Mouse (Mus musculus) kidney, adult 11 months (tissue): Measurements from ENCODE around the gene Cdc25b.

Source experiments
- DNase-seq: peaks from one replicate; pipeline ENCODE4 v3.0.0; 2022

The Cdc25b gene

DNA sequence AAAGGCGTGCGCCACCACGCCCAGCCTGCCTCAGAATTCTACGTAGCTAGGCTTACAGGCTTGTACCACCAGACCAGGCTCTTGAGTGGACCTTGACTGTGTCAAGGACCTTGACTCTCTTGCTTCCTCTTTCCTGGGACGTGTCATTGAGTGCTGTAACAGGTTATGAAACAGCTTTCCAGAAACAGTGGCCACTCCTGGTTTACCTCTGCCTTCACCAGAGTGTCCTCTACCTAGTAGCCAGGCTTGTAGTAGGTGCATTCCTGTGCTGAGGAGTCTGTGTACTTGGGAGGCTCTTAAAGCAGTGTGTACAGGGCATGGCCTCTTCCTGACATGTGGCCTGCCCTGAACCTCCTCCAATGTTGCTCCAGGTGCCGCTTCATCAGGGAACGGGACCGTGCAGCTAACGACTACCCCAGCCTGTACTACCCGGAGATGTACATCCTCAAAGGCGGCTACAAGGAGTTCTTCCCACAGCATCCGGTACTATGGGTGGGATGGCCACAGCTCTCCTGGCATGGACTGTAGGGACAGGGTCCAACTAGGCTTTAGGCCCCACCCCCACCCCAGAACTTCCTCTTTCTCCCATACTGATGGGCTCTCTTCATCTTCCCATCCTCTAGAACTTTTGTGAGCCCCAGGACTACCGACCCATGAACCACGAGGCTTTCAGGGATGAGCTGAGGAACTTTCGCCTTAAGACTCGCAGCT, 10.0 kb downstream of the Cdc25b start:
- DNase-seq = no peak

DNA sequence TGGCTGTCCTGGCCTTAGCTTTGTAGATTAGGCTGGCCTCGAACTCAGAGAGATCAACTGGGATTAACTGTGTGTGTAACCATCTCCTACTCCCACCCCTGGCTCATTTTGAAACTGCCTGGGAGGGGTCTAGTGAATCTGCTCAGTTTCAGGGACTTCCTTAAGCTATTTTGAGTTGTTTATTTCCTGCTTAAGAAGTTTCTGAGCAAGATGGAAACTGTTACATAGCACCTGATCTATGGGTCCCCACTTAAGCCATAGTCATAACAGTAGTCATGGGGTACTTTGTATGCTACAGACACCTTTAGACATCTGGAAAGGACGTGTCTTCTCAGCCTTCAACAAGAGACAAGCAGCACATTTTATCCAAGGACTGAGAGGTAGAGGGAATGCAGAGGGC, 14.0 kb downstream of the Cdc25b start:
- no peak for DNase-seq

DNA sequence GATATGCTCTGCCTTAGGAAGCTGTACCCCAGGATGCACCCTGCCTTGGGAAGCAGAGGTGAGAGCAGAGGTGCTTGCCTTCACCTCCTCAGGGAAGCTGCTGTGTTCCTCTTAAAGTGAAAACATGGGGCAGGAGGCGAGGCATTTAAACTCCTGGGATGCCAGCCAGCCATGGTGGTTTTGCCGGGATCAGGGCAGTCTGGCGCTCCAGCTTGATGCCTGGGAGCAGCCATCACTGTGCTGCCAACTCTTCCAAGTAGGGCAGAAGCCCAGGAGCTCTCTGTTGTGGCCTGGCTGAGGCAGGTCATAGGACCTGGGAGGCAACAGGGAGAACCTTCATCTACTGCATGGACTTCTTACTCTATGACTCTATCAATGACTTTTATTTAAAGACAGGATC, 14.5 kb downstream of the Cdc25b start:
- DNase-seq = no peak

DNA sequence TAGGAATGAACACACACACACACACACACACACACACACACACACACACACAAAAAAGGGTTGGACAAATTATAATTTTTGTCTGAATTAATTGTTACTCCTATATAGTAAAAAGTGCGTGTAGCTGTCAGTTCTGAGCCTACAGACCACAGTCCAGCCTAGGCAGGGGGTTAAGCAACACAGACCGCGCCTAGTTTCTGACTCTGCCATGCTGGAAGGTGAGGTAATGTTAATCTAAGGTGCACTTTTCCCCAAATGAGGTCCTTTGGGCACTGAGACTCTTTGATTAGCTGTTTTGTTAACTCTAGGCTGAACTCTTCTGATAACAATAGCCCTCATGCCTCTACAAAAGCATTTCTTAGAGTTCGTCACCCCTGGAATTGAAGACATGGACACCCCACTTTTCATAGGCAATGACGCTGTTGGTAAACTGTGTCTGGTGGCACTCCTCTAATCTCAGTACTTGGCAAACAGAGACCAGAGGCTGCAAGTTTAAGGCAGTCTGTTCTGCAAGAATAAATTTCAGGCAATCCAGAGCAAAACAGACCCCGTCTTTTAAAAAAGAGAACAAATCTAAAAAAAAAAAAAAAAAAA, 17.2 kb downstream of the Cdc25b start:
- no peak for DNase-seq

DNA sequence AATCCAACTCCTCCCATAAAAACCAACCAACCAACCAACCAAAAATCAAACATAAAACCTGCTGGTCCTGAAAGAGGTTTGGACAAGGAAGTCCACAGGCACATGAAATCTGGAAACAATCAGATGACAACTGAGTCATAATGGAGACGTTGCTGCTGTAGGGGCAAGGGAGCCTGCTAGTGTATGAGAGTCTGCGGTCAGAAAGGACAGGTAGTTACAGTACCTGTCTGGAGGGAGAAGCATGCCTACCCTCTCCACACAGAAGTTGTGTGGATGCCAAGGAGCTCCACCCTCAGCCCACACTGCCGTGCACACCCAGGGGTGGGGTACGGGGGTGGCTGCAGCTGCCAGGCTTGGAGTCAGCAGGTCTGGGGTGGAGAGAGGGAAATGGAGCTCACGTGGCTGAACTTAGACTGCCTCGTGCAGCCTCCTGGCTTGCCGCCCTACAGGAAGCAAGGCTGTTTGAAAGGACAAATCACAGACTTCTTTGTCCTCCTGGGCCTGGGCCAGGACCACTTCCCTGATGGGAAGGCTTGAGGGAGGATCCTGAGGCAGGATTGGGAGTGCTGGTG, 17.7 kb downstream of the Cdc25b start:
- peak; percentile 99 for DNase-seq

DNA sequence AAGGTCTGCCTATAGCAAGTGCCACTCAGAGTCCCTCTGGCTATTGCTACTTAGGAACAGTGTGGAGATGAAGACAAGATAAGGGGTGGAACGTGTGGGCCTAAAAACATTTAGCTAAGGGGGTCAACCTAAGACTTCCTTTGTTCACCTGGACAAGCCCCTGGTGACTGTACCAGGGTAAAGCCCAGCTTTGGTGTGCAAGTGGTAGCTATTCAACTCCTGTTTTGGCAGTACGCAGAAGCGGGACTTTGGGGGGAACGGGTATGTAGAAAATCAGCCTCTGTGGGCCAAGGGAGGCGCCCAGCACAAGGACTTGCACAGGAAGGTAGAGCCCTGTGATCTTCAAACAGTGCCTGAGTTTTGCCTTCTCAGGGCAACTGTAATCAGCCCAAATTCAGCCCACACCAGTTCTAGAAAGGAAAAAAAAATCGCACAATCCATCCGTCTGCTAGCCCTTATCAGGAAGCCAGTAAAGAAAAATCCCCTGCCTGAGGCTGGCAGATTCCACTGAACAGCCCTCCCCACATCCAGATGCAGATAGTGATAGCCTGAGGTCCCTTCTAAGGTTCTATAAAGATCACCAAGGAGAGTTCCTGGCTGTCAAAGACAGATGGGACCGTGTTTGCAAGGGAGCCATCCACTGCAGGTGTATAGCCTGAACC, 18.9 kb downstream of the Cdc25b start:
- no peak for DNase-seq

DNA sequence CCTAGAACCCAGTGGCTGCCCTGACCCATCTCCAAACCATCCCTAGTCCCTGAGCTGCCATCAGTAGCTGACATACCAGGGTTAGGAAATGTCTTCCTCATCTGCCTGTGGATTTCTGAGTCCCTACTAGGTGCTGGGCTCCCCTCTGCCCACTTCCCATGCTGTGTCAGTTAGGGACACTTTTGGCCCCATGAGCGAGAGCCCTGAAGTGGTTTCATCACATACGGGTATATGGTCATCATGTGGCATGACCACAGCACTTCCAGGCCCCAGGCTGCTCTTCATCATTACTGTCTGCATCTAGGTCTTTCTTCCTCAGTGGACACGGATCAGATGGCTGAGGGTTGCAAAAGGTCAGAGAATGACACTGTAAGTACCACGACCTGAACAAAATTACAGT, 20.0 kb downstream of the Cdc25b start, which contains the start of gene Ap5s1:
Gene Ap5s1, plus strand, starts transcription at position 301 of the 400 bp plus-strand sequence.
- no peak for DNase-seq

DNA sequence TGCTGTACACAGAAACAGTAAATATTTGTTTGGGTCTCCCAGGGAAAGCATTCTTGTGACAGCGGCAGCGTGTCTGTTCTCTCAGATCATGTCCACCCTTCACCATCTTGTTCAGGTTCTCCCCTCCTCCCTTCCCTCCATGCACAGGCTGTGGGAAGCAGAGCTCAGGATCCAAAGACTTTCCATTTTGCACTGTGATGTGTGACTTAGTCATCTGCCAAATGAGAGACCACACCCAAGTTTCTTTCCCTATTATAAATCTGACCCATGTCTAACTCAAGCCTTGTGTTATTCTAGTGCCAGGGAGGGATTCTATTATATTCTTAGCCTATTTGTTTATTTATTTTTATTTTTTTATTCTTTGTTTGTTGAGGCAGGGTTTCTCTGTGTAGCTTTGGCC, 21.6 kb downstream of the Cdc25b start:
- no peak for DNase-seq

DNA sequence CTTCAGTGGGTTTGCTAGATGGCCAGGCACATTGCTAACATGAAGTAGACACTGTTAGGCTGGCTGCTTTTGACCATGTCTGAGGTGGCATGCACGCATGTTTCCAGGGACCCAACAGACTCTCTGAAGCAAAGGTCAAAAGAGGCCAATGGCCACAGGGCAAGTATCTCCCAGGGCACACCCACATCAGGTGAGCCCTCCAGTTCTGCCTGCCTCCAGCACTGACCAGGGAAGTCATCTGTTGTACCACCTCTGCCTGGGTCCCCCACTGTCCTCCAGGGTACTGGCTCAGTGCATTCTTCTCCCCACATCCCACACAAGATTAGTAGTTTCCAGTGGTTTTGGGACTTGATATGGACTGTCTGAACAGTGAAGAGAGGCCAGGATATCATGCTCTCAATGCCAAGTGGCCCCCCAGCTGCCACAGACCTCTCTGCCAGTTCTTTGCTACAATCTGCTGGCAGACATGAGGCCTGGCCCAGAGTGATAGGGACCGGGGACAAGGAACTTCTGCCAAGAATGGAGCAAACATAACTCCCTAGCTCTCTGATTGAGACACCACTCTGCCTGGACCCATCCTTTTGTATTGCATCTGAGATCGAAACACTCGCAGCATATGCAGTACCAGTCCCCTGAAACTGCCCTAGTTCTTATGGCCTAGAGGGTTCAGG, 22.5 kb downstream of the Cdc25b start:
- peak; percentile 32 for DNase-seq

DNA sequence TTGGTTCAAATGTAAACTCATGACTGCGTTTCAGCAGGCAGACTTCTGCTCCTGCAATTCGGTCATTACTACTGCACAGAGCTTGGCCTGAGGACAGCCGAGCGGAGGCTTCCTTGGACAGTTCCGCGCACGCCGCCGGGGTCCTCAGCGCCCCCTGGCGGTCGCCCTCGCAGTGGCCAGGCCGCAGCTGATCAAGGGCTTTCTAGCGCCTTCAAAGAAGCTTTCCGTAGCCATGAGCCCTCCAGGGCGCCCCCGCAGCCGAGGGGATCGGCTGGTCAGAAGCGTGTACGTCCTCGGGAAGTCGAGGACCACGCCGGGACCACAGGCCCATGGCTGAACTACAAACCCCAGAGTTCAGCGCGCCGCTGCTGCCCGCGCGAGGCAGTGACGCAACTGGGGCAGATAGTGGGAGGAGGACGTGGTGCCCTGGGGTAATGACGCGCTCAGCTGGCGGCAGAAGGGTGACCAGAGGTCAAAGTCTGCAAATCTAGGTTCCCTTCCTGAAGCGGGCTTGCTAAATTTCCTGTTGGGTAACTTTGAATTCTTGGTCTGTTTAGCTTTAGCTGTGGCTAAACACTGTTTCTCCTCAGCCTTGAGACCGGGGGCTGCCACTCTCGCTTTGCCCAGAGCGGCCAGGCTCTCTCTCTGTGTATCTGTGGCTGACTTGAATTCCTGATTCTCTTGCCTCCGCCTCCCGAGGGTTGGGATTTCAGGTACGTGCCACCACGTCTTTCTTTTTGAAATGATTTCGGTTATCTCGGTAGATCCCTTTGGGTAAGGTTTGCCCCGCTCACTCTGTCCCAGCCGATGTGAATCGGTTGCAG, 23.4 kb downstream of the Cdc25b start:
- peak; percentile 96 for DNase-seq

DNA sequence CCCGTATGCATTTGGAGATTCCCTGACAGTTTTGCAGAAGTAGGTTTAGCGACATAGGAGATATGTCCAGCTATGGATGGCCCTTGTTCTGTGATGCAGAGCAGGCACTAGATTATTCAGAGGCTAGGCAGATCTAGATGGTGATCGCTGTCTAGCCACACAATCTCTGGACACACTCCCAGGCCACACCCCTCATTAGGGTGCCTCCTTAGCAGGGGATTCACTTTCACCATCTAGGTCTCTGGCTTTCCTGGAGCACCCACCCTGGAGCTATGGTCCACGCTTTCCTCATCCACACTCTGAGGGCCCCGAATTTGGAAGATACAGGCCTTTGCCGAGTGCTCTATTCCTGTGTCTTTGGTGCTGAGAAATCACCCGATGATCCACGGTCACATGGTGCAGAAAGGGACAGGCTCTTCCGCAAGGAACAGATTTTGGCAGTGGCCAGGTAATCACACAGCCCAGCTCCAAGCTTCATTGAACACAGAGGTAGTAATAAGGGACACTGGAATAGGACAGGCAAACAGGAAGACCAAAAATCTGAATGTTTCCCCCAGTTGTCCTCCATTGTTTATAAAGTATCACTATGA, 24.4 kb downstream of the Cdc25b start:
- peak; percentile 37 for DNase-seq

DNA sequence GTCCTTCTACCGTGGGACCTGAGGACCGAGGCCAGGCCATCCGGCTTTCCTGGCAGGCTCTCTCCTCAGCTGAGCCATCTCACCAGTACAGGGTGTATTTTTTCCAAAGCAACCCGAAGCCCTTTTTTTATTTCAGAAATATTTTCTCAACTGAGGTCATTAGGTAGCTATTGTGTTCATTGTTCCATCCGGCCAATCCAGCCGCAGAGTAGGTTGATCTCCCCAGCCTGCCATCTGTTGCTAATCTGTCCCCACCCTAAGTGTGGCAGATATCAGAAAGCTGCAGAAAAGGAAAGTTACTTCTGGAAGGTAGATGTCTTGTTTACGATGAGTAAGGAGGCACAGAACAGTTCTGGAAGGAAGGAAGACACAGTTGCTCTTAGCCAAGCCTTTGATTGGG, 27.0 kb downstream of the Cdc25b start:
- no peak for DNase-seq

DNA sequence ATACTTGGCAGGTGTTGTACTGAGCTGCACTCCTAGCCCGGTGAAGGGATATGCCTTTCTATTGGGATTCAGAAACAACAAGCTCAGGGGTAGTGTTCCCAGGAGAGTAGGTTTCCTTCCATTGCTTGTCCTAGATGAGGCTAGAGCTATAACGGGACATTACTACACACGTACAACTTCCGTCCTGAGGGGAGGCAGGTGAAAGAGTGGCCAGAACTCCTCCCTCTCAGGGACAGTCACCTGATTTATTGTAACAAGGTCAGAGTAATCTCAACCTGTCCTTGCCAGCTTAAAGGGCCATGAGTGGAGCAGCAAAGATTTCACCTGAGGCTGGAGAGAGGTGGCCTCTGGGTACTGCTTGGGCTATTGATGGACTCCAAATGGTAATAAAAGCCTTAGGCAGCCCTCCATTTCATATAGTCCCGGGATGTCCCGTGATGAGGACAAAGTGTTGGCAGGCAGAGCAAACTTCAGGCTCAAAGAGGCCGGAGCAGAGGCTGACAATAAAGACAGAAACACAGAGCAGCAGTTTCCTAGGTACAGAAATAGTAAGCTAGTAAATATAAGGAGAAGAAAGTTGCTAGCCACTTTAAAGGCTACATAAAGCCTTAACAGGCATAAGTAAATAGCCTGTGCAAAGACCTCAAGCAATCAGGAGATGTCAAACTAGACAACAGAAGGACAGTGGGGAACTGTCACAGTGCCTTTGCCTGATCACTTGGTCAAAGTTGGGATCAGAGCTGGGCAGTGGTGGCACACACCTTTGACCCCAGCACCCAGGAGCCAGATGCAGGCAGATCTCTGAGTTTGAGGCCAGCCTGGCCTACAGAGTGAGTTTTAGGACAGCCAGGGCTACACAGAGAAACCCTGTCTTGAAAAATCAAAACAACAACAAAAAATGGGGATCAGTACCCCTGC, 29.5 kb downstream of the Cdc25b start:
- DNase-seq = peak; percentile 76

DNA sequence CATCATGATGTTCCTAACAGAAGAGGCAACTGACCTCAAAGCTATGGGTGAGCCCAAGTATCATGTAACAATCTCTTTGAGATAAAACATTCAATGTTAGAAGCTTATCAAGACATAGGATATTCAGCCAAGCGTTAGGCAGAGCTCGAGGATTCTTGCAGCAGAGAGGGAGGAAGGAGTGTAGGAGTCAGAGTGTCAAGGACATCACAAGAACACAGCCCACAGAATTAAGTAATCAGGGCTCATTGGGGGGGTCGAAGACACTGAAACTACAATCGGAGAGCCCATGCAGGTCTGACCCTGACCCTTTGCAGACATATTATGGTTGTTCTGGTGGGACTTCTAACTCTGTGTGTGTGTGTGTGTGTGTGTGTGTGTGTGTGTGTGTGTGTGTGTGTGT, 33.3 kb downstream of the Cdc25b start:
- no peak for DNase-seq

DNA sequence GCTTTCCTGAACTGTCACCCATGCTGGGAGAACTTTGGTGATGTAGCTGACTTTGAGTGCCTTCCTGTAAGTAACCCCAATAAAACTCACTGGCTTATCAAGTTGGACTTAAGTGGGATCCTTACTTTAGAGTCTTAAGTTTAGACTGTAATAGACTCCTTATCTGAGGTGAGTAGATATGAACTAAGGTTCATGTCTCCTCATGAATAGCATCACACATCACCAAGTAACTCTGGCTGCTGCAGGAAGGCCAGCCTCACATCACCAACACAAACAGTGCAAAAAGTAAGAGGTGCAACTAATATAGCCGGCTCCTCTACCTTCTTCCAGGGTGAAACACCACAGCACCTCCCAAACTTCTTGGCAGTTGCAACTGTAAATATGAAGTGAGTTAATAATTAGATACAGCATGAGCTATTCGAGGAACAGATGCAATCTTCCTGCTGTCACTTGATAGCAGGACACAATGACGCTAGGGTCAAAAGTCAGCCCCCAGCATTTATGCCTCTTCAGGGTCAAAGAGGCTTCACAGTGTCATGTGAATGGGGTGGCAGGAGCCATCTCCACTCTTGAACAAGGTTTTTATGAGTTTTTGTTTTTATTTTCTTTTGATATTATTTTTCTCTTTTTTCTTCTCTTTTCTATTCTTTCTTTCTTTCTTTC, 35.2 kb downstream of the Cdc25b start:
- no peak for DNase-seq

DNA sequence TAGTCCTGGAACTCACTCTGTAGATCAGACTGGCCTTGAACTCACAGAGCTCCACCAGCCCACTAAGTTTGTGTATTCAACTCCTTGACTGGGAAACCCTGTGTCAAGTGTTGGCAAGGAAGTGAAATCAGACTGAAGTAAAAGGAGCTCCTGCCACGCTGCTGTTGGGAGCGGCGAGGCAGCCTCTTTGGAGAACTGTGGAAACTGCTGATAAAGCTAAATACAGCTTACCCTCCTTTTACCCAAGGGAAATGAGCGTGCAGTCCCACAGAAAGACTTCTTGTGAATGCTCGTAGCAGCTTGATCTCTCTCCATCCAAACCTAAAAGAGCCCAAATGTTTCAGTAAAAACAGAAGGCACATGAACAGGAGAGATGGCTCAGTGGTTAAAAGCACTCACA, 35.8 kb downstream of the Cdc25b start:
- no peak for DNase-seq

DNA sequence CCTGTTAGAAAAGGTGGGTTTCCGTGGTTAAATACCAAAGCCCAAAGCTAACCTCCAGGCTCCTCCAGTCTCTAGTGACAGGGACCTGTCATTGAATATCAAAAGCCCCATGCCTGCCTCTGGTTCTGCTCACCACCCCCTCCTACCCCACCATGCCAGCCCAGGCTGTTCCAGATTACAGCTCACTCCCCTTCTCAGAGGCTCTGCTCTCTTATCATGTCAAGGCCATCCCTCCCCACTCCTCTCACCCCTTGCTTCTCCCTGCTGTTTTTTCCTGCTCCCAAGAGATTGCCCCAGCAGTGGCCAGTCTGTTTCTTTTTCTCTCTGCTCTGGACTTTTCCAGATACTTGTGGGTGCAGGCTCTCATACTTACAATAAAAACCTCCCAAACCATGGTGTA, 36.8 kb downstream of the Cdc25b start:
- DNase-seq = no peak

DNA sequence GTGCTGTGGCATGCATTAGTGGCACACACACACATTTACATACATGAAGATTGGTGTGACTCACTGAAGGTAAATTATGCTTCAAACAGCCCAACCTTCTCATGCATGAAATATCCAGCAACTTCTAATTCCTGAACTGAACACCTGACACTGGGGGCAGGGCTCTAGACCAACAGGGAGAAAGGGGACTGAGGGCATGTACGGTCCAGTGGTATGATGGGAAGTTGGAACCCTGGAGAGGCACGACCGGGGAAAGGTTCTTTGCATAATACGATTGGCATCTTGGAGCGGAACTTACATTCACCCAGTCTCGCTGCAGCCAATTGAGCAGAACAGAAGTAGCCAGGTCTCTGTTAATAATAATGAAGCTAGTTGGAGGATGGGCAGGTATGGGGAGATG, 38.4 kb downstream of the Cdc25b start:
- peak; percentile 91 for DNase-seq

DNA sequence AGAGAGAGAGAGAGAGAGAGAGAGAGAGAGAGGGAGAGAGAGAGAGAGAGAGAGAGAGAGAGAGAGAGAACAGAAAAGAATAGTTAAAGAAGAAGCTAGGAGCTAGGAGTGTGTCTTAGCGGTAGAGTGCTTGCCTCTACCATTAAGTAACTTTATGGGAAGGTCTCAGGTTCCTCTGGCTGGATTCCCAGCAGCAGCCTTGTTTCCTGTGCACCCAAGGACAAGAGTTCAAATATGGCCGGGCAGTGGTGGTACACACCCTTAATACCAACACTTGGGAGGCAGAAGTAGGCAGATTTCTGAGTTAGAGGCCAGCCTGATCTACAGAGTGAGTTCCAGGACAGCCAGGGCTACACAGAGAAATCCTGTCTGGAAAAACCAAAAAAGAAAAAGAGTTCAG, 39.9 kb downstream of the Cdc25b start:
- DNase-seq = peak; percentile 44

DNA sequence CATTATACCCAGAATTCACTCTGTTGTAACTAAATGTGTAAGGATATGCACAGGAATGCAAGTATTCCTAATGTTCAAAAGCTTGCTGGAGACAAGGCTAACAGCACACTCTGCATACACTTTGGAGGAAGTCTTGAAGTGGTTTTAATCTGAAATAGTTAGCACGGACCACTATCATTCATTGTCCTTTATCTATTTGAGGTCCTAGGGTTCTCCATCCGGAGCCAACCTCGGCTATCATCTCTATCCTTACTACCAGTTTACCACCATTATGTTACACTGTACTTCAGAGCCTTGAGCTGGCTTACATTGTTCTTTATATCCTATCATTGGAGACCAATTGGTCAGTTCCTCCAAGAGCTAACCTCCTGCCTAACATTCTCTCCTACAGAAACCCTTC, 40.5 kb downstream of the Cdc25b start:
- no peak for DNase-seq
